Mouse (Mus musculus) forebrain, embryonic 11.5 days (tissue): ENCODE measurements around the gene Gm26558. TPM values are rescaled to one million over a fixed set of nuclear protein-coding genes. Genes with fewer than 3 reads are reported as not detected.

Source experiments
- ATAC-seq: fragments of 200-750 bp; cut with Nextera tagmentation; replicated peaks from 2 replicates; pipeline ENCODE4 v1.8.0; 2017; ENCODE audit warnings: moderate TSS enrichment; ENCODE audit not compliant: low FRiP score
- DNase-seq: peaks from one replicate; pipeline ENCODE4 v3.0.0-alpha.2; 2017; ENCODE audit warnings: low spot score
- H3K27ac ChIP-seq: fragments of 300-500 bp; sonication (generic); 2 replicates; pipeline ENCODE4 v1.5.1; 2014; ENCODE audit warnings: low read depth, low read length
- H3K27me3 ChIP-seq: fragments of 300-500 bp; sonication (generic); 2 replicates; pipeline ENCODE4 v1.6.1; 2014; ENCODE audit warnings: mild to moderate bottlenecking, low read length, mixed read lengths; ENCODE audit not compliant: control insufficient read depth, insufficient read depth
- H3K36me3 ChIP-seq: fragments of 300-500 bp; sonication (generic); 2 replicates; pipeline ENCODE4 v1.6.1; 2014; ENCODE audit warnings: mild to moderate bottlenecking, low read length, moderate library complexity, mixed read lengths; ENCODE audit not compliant: control insufficient read depth, insufficient read depth
- H3K4me1 ChIP-seq: fragments of 300-500 bp; sonication (generic); replicated peaks from 2 replicates; pipeline ENCODE4 v1.6.1; 2014; ENCODE audit warnings: low read length, mixed read lengths; ENCODE audit not compliant: control insufficient read depth, insufficient read depth
- H3K4me2 ChIP-seq: fragments of 300-500 bp; sonication (generic); 2 replicates; pipeline ENCODE4 v1.6.1; 2014; ENCODE audit warnings: low read depth, mild to moderate bottlenecking, low read length, moderate library complexity, mixed read lengths; ENCODE audit not compliant: severe bottlenecking
- H3K4me3 ChIP-seq: fragments of 300-500 bp; sonication (generic); 2 replicates; pipeline ENCODE4 v1.5.1; 2014; ENCODE audit warnings: low read depth, low read length
- H3K9ac ChIP-seq: fragments of 300-500 bp; sonication (generic); 2 replicates; pipeline ENCODE4 v1.6.1; 2014; ENCODE audit warnings: low read length
- H3K9me3 ChIP-seq: fragments of 300-500 bp; sonication (generic); 2 replicates; pipeline ENCODE4 v1.6.1; 2016; ENCODE audit warnings: low read length, mixed read lengths; ENCODE audit not compliant: control insufficient read depth
- WGBS: fragments of 180-500 bp; shearing (Covaris S2); extraction: QIAGEN DNeasy Blood & Tissue Kit; methylation state at CpG from one replicate; pipeline ENCODE4 v1.1.7; 2014; 5-methylcytosine and 5-hydroxymethylcytosine counted together
- polyA plus RNA-seq: library from polyadenylated mRNA; unstranded; fragments of >200 nt; fragmentation: Nextera tagmentation; extraction: Ambion mirVana; gene quantifications from 2 replicates; pipeline ENCODE4 v1.2.1, GENCODE M21; 2014

The Gm26558 gene
- polyA plus RNA-seq, 1 experiment from 2014 or later: 4.2 TPM

- no peaks in the 10 kb centered on the region for H3K36me3 ChIP-seq
- peak within 1 kb of the TSS; percentile 77 for H3K27ac ChIP-seq
- H3K4me2 ChIP-seq: peak within 1 kb of the TSS; percentile 83
- no peaks in the 10 kb centered on the region for H3K9me3 ChIP-seq
- peak within 1 kb of the TSS; percentile 86 for H3K9ac ChIP-seq
- no peaks in the 10 kb centered on the region; the same call in 1 of the 2 replicates for H3K4me1 ChIP-seq
- ATAC-seq: peak; percentile 95
- peak; percentile 97 for DNase-seq
- peak within 1 kb of the TSS; percentile 63 for H3K4me3 ChIP-seq
- H3K27me3 ChIP-seq: no peaks in the 10 kb centered on the region
- 3% methylated on average over 64 of the region's 64 CpGs for WGBS
Observed at GRCm38 (mm10) chr2:70660887-70661714, 807 bp downstream of the Gm26558 start, which contains the start of gene Gorasp2. Gene Gorasp2 (plus strand): TSS chr2:70661576.

GRCm38 (mm10) chr2:70657083-70657482, 4.8 kb downstream of the Gm26558 start:
- DNase-seq: no peak
- Histone ChIP-seq H3K4me2 (no peak overlapping the region), H3K9ac (no peak overlapping the region), H3K4me1 (no peaks in the 10 kb centered on the region), H3K9me3 (no peaks in the 10 kb centered on the region), H3K27ac (no peak overlapping the region), H3K36me3 (no peaks in the 10 kb centered on the region), H3K4me3 (no peak overlapping the region), H3K27me3 (no peaks in the 10 kb centered on the region)
- 76% methylated on average over 7 of the region's 7 CpGs for WGBS
- ATAC-seq: no peak

- Histone ChIP-seq H3K36me3 (no peaks in the 10 kb centered on the region), H3K4me2 (no peak overlapping the region), H3K4me3 (no peak overlapping the region), H3K27me3 (no peaks in the 10 kb centered on the region), H3K9me3 (no peaks in the 10 kb centered on the region), H3K4me1 (no peaks in the 10 kb centered on the region), H3K27ac (no peak overlapping the region), H3K9ac (no peak overlapping the region)
- WGBS: 78% methylated on average over 6 of the region's 6 CpGs
- DNase-seq: no peak
- no peak for ATAC-seq
Observed at GRCm38 (mm10) chr2:70651820-70652219, 10.1 kb downstream of the Gm26558 start.

GRCm38 (mm10) chr2:70649471-70649870, 12.4 kb downstream of the Gm26558 start:
- ATAC-seq (no peak), DNase-seq (no peak)
- H3K36me3 ChIP-seq: no peaks in the 10 kb centered on the region
- no peak overlapping the region for H3K27ac ChIP-seq
- WGBS: 91% methylated on average over 4 of the region's 4 CpGs
- no peak overlapping the region for H3K4me2 ChIP-seq
- H3K4me3 ChIP-seq: no peak overlapping the region
- H3K9ac ChIP-seq: no peak overlapping the region
- no peaks in the 10 kb centered on the region for H3K4me1 ChIP-seq
- no peaks in the 10 kb centered on the region for H3K27me3 ChIP-seq
- H3K9me3 ChIP-seq: no peaks in the 10 kb centered on the region

GRCm38 (mm10) chr2:70648271-70648670, 13.6 kb downstream of the Gm26558 start:
- H3K27me3 ChIP-seq: no peaks in the 10 kb centered on the region
- no peak overlapping the region for H3K4me3 ChIP-seq
- DNase-seq (no peak), ATAC-seq (no peak)
- H3K36me3 ChIP-seq: no peaks in the 10 kb centered on the region
- no peaks in the 10 kb centered on the region; the same call in 1 of the 2 replicates for H3K4me1 ChIP-seq
- H3K27ac ChIP-seq: no peak overlapping the region
- H3K4me2 ChIP-seq: no peak overlapping the region
- H3K9ac ChIP-seq: no peak overlapping the region
- 88% methylated on average over 5 of the region's 5 CpGs for WGBS
- no peaks in the 10 kb centered on the region for H3K9me3 ChIP-seq

GRCm38 (mm10) chr2:70647681-70648080, 14.2 kb downstream of the Gm26558 start:
- Histone ChIP-seq H3K4me2 (no peak overlapping the region), H3K4me3 (no peak overlapping the region), H3K4me1 (no peaks in the 10 kb centered on the region; the same call in 1 of the 2 replicates), H3K9ac (no peak overlapping the region), H3K27ac (no peak overlapping the region), H3K36me3 (no peaks in the 10 kb centered on the region), H3K27me3 (no peaks in the 10 kb centered on the region), H3K9me3 (no peaks in the 10 kb centered on the region)
- WGBS: 48% methylated on average over 4 of the region's 4 CpGs
- DNase-seq (no peak), ATAC-seq (no peak)

GRCm38 (mm10) chr2:70645266-70645780, 16.6 kb downstream of the Gm26558 start:
- H3K27ac ChIP-seq: no peak overlapping the region
- H3K4me1 ChIP-seq: no peaks in the 10 kb centered on the region; the same call in 1 of the 2 replicates
- H3K27me3 ChIP-seq: no peaks in the 10 kb centered on the region
- H3K4me2 ChIP-seq: no peak overlapping the region
- no peaks in the 10 kb centered on the region for H3K36me3 ChIP-seq
- ATAC-seq (no peak), DNase-seq (no peak)
- H3K4me3 ChIP-seq: no peak overlapping the region
- no peaks in the 10 kb centered on the region for H3K9me3 ChIP-seq
- H3K9ac ChIP-seq: no peak overlapping the region
- WGBS: 70% methylated on average over 6 of the region's 6 CpGs

GRCm38 (mm10) chr2:70642971-70643565, 18.8 kb downstream of the Gm26558 start:
- H3K27me3 ChIP-seq: no peaks in the 10 kb centered on the region
- no peaks in the 10 kb centered on the region; the same call in 1 of the 2 replicates for H3K4me1 ChIP-seq
- H3K27ac ChIP-seq: no peak overlapping the region
- no peak overlapping the region for H3K9ac ChIP-seq
- H3K4me3 ChIP-seq: no peak overlapping the region
- H3K36me3 ChIP-seq: no peaks in the 10 kb centered on the region
- ATAC-seq: no peak
- no peaks in the 10 kb centered on the region for H3K9me3 ChIP-seq
- no peak for DNase-seq
- H3K4me2 ChIP-seq: no peak overlapping the region
- WGBS: 52% methylated on average over 16 of the region's 16 CpGs
